Mouse (Mus musculus): ENCODE data around the gene Efhb. TPM values are rescaled to one million over a fixed set of nuclear protein-coding genes. Genes with fewer than 3 reads are reported as not detected.

Efhb gene
- polyA plus RNA-seq, 1 experiment from 2014 or later: 0.24 TPM

DNA sequence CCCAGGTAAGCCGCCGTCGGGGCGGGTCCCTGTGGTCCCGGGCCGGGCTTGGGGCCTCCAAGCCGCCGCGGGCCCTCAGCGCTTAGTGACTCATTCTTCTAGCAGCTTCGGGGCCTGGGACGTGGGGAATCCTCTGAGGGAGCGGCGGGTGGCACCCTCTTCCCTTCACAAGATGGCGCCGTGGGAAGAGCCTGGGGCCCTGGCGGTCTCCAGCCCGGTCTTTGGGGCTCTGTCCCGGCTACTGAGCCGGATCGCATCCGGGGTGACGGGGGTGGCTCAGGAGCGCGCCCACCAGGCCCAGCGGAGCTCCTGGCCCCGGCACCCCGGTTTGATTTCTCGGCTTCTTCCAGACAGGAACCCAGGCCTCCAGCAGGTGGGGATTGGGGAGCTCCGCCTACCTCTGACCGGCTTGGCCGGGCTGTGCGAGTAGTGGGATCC is 16.5 kb upstream of the Efhb start:
- Histone ChIP-seq H3K9ac (ENCODE audit: low read depth, low read length) (peak overlapping the region; percentile 98), H3K27me3 (ENCODE audit: insufficient read depth, low read length) (no peaks in the 10 kb centered on the region), H3K36me3 (ENCODE audit: insufficient read depth, low read length) (0 out of 2 replicates have a peak, but pooled peaks cover 5% of the 10 kb centered on the region), H3K4me1 (replicated peaks; ENCODE audit: insufficient read depth, low read length) (0 out of 2 replicates have a peak, but pooled peaks cover 6% of the 10 kb centered on the region), H3K27ac (peak overlapping the region; percentile 100), H3K4me2 (ENCODE audit: low read length) (peak overlapping the region; percentile 77), H3K9me3 (replicated peaks; ENCODE audit: low read length) (no peaks in the 10 kb centered on the region), H3K4me3 (replicated peaks; ENCODE audit: low read depth, low read length) (peak overlapping the region; percentile 93)
- TF ChIP-seq CTCF (IDR thresholded peaks at IDR 0.05; ENCODE audit: low read depth): peak; percentile 24; the same call in 1 of the 2 replicates
- WGBS: under 1% methylated on average over 29 of the region's 33 CpGs
- peak; percentile 67 for DNase-seq (ENCODE audit: low spot score)
- ATAC-seq (replicated peaks; ENCODE audit: low FRiP score, low read depth): peak; percentile 52

DNA sequence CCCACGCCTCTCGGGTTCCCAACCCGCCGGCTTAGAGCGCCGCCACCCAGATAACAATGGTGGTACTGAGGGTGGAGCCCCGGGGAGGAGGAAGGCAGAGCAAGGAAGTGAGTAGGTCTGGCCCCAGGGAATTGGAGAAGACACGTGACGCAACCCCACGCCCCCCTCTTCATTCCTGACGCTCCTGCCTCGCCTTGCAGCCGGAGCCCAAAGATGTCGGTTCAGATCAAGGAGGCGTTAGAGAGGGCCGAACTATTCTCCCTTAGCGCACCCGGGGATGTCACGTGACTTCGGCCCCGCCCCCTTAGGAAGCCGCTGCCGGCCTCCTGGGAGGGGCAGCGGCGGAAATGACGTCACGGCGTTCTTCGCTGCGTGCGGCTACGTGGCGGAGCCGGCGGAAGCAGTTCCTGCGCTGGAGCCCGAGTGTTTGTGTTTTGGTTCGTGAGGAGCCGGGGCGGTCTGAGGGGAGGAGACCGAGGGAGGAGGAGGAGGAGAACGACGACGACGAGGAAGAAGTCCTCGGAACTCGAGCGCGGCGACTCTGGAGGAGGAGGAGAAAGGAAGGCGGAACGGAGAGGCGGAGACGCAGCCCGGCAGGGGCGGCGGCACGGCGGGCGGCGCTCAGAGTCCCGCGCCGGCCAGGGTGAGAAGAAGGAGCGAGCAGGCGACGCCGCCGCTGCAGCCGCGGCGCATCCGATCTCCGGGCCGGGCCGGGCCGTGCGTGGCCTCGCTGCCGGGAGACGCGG is 15.9 kb upstream of the Efhb start, which contains the start of gene Rab5a:
TSS of gene Rab5a (plus strand) at position 377 of the 746 bp plus-strand sequence.
- peak; percentile 100 for DNase-seq (ENCODE audit: low spot score)
- H3K4me1 ChIP-seq (replicated peaks; ENCODE audit: insufficient read depth, low read length): 0 out of 2 replicates have a peak, but pooled peaks cover 6% of the 10 kb centered on the region
- no peaks in the 10 kb centered on the region for H3K9me3 ChIP-seq (replicated peaks; ENCODE audit: low read length)
- peak within 1 kb of the TSS; percentile 77 for H3K4me2 ChIP-seq (ENCODE audit: low read length)
- ATAC-seq (replicated peaks; ENCODE audit: low FRiP score, low read depth): peak; percentile 97
- peak; percentile 44; the same call in 1 of the 2 replicates for TF ChIP-seq CTCF (IDR thresholded peaks at IDR 0.05; ENCODE audit: low read depth)
- no peaks in the 10 kb centered on the region for H3K27me3 ChIP-seq (ENCODE audit: insufficient read depth, low read length)
- no peaks in the 10 kb centered on the region for H3K36me3 ChIP-seq (ENCODE audit: insufficient read depth, low read length)
- WGBS: 3% methylated on average over 69 of the region's 82 CpGs
- H3K4me3 ChIP-seq (replicated peaks; ENCODE audit: low read depth, low read length): peak within 1 kb of the TSS; percentile 93
- peak within 1 kb of the TSS; percentile 100 for H3K27ac ChIP-seq
- H3K9ac ChIP-seq (ENCODE audit: low read depth, low read length): peak within 1 kb of the TSS; percentile 98

DNA sequence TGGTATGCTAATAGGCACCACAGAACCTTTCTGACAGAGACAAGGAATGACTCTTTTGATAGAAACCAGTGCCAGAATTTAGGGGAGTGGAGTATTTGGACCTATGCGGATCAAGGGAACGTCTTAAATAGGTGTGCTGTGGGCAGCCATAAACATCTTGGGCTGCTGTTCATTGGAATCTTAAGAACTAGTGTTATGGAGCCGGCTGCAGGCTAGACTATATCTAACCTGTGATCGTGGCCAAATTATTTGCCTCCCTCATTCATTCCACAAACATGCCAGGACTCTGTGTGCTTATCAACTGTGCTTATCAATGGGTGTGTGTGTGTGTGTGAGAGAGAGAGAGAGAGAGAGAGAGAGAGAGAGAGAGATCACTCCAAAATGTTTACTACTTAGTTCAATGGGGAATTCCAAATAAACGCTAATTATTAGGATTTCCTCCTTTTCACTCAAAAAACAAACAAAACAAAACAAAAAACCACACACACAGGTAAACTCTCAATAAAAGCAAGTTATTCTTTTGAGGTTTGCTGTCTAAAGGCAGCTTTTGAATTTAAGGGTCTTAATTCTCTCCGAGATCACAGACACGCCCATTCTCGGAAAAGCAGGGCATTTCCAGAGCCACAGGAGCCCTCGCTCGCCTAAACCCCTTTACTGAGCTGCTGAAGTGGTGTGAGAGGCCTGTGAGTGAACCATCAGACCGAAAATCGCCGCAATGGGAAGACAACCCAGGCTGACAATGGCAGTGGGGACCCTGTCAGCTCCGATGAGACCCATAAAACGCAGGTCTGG is 15.1 kb upstream of the Efhb start:
- Histone ChIP-seq H3K36me3 (ENCODE audit: insufficient read depth, low read length) (no peaks in the 10 kb centered on the region), H3K4me3 (replicated peaks; ENCODE audit: low read depth, low read length) (peak overlapping the region; percentile 93), H3K4me2 (ENCODE audit: low read length) (peak overlapping the region; percentile 77), H3K4me1 (replicated peaks; ENCODE audit: insufficient read depth, low read length) (0 out of 2 replicates have a peak, but pooled peaks cover 6% of the 10 kb centered on the region), H3K27ac (peak overlapping the region; percentile 100), H3K9me3 (replicated peaks; ENCODE audit: low read length) (no peaks in the 10 kb centered on the region), H3K27me3 (ENCODE audit: insufficient read depth, low read length) (no peaks in the 10 kb centered on the region), H3K9ac (ENCODE audit: low read depth, low read length) (peak overlapping the region; percentile 80)
- ATAC-seq (replicated peaks; ENCODE audit: low FRiP score, low read depth): no peak
- 5% methylated on average over 15 of the region's 15 CpGs for WGBS
- no peak for TF ChIP-seq CTCF (IDR thresholded peaks at IDR 0.05; ENCODE audit: low read depth)
- peak; percentile 14 for DNase-seq (ENCODE audit: low spot score)

DNA sequence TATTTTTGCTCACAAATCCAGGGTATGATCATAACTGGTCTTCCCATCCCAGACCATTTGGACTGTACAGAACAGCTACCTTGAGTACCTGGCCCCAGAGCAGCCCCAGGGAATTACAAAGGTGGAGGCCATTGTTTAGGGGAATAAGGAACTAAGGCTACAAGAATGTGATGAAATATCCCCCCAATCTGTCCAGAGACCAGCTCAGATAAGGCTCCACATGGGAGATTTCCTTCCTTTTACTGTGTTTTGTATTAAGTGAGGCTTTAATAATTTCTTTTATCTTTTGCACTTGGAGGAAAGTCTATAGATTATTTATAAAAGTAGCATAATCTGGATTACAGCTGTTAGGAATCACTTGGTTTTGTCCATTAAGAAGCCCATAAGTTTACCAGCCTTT is 5.6 kb upstream of the Efhb start:
- Histone ChIP-seq H3K27me3 (ENCODE audit: insufficient read depth, low read length) (no peaks in the 10 kb centered on the region), H3K36me3 (ENCODE audit: insufficient read depth, low read length) (no peaks in the 10 kb centered on the region), H3K9me3 (replicated peaks; ENCODE audit: low read length) (no peaks in the 10 kb centered on the region), H3K4me3 (replicated peaks; ENCODE audit: low read depth, low read length) (no peak overlapping the region), H3K4me2 (ENCODE audit: low read length) (no peak overlapping the region), H3K9ac (ENCODE audit: low read depth, low read length) (no peak overlapping the region), H3K27ac (no peak overlapping the region), H3K4me1 (replicated peaks; ENCODE audit: insufficient read depth, low read length) (no peaks in the 10 kb centered on the region)
- no peak for TF ChIP-seq CTCF (IDR thresholded peaks at IDR 0.05; ENCODE audit: low read depth)
- no peak for DNase-seq (ENCODE audit: low spot score)
- no peak for ATAC-seq (replicated peaks; ENCODE audit: low FRiP score, low read depth)

GRCm38 (mm10) chr17:53465569-53465968 is 2.4 kb upstream of the Efhb start:
- Histone ChIP-seq H3K27ac (no peak overlapping the region), H3K27me3 (ENCODE audit: insufficient read depth, low read length) (no peaks in the 10 kb centered on the region), H3K4me1 (replicated peaks; ENCODE audit: insufficient read depth, low read length) (no peaks in the 10 kb centered on the region), H3K9ac (ENCODE audit: low read depth, low read length) (no peak overlapping the region), H3K4me2 (ENCODE audit: low read length) (no peak overlapping the region), H3K36me3 (ENCODE audit: insufficient read depth, low read length) (no peaks in the 10 kb centered on the region), H3K9me3 (replicated peaks; ENCODE audit: low read length) (no peaks in the 10 kb centered on the region), H3K4me3 (replicated peaks; ENCODE audit: low read depth, low read length) (no peak overlapping the region)
- DNase-seq (ENCODE audit: low spot score) (peak; percentile 10), ATAC-seq (replicated peaks; ENCODE audit: low FRiP score, low read depth) (no peak)
- 53% methylated on average over 4 of the region's 4 CpGs for WGBS
- peak; percentile 56 for TF ChIP-seq CTCF (IDR thresholded peaks at IDR 0.05; ENCODE audit: low read depth)

DNA sequence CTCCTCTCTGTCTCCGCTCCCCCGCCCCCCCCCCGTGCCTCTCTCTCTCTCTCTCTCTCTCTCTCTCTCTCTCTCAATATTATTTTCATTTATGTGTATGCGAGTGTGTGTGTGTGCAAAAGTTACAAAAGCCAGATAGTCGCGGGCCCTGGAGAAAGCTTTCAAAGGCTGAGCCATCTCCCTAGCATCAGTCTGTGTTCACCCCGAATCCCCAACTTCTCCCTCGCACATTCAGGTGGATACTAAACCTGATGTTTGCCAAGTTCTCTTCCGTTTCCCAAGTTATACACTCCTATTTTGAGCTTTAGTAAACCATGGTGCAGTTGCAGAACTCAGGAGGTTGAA is 347 bp upstream of the Efhb start:
- H3K9ac ChIP-seq (ENCODE audit: low read depth, low read length): peak overlapping the region; percentile 28; the same call in 1 of the 2 replicates
- peak overlapping the region; percentile 60 for H3K4me2 ChIP-seq (ENCODE audit: low read length)
- no peak for DNase-seq (ENCODE audit: low spot score)
- no peaks in the 10 kb centered on the region for H3K4me1 ChIP-seq (replicated peaks; ENCODE audit: insufficient read depth, low read length)
- H3K36me3 ChIP-seq (ENCODE audit: insufficient read depth, low read length): no peaks in the 10 kb centered on the region
- no peaks in the 10 kb centered on the region for H3K9me3 ChIP-seq (replicated peaks; ENCODE audit: low read length)
- ATAC-seq (replicated peaks; ENCODE audit: low FRiP score, low read depth): peak; percentile 31; the same call in 1 of the 2 replicates
- WGBS: 17% methylated on average over 8 of the region's 9 CpGs
- peak overlapping the region; percentile 40 for H3K4me3 ChIP-seq (replicated peaks; ENCODE audit: low read depth, low read length)
- no peaks in the 10 kb centered on the region for H3K27me3 ChIP-seq (ENCODE audit: insufficient read depth, low read length)
- H3K27ac ChIP-seq: no peak overlapping the region
- TF ChIP-seq CTCF (IDR thresholded peaks at IDR 0.05; ENCODE audit: low read depth): no peak

Data from kidney, postnatal 0 days (tissue).